In genomic region chr6:93474981-93475380, GRCm38 (mm10) we compare ENCODE assay signal across 24 mouse cellular contexts.
"Had no signal": no experiment of that assay in that cellular context is flagged by ENCODE, and none has a peak within 500 bp of the region (broad histone marks: within the 10 kb centered on the region; RNA-seq: fewer than 3 reads in every experiment).

No protein-coding gene starts in this region.

- H3K4me3 ChIP-seq: kidney, embryonic 15.5 days; limb, embryonic 10.5 days; limb, embryonic 13.5 days; liver, embryonic 12.5 days; liver, embryonic 15.5 days; lung, embryonic 15.5 days; megakaryocyte, embryonic 14.5 days; neural tube, embryonic 13.5 days had no signal

- H3K9me3 ChIP-seq: kidney, embryonic 15.5 days; limb, embryonic 10.5 days; limb, embryonic 13.5 days; liver, embryonic 12.5 days; liver, embryonic 15.5 days; lung, embryonic 15.5 days; neural tube, embryonic 13.5 days had no signal

- H3K9ac ChIP-seq: kidney, embryonic 15.5 days; limb, embryonic 13.5 days; liver, embryonic 12.5 days; liver, embryonic 15.5 days; lung, embryonic 15.5 days; neural tube, embryonic 13.5 days had no signal

- H3K27ac ChIP-seq: kidney, embryonic 15.5 days; limb, embryonic 10.5 days; limb, embryonic 13.5 days; liver, embryonic 12.5 days; liver, embryonic 15.5 days; lung, embryonic 15.5 days; neural tube, embryonic 13.5 days; stomach, postnatal 0 days had no signal

- DNase-seq: kidney, adult 8-10 months; kidney, postnatal 10 days; kidney, postnatal 36 days; layer of hippocampus, postnatal 36 days; liver; lung, adult 18-20 months; lung, postnatal 10 days; lung, postnatal 36 days; midbrain, embryonic 14.5 days; retina, postnatal 1 day; right cerebral cortex, postnatal 25 days; thymus, adult 2 months; thymus, postnatal 14 days; thymus, postnatal 4 days had no signal

- H3K4me2 ChIP-seq: kidney, embryonic 15.5 days; limb, embryonic 13.5 days; liver, embryonic 12.5 days; liver, embryonic 15.5 days; lung, embryonic 15.5 days; midbrain, embryonic 11.5 days; neural tube, embryonic 13.5 days had no signal

- H3K27me3 ChIP-seq: kidney, embryonic 15.5 days; limb, embryonic 13.5 days; liver, embryonic 12.5 days; liver, embryonic 15.5 days; lung, embryonic 15.5 days; megakaryocyte, embryonic 14.5 days; neural tube, embryonic 13.5 days had no signal

- H3K4me1 ChIP-seq: kidney, embryonic 15.5 days; limb, embryonic 10.5 days; limb, embryonic 13.5 days; liver, embryonic 12.5 days; liver, embryonic 15.5 days; lung, embryonic 15.5 days; megakaryocyte, embryonic 14.5 days; neural tube, embryonic 13.5 days had no signal

- ATAC-seq: liver, embryonic 12.5 days had no signal

- H3K36me3 ChIP-seq: kidney, embryonic 15.5 days; limb, embryonic 10.5 days; limb, embryonic 13.5 days; liver, embryonic 12.5 days; liver, embryonic 15.5 days; lung, embryonic 15.5 days; neural tube, embryonic 13.5 days had no signal
